Mouse (Mus musculus) CD8-positive naive resting alpha-beta T cell, adult 2 months (primary cell): ENCODE data around the gene Brox.
A peak's percentile ranks its signal among the peaks of the same experiment; 100 is the strongest.

Source experiments
- DNase-seq, 2 experiments: peaks; one replicate each; pipeline ENCODE4 v3.0.0; 2022; ENCODE audit warnings: low read depth in 2 of 2, low spot score in 2 of 2

Brox gene

GRCm38 (mm10) chr1:183272867-183273818, 23.9 kb downstream of the Brox start:
- peak; percentile 2 to 12 for DNase-seq

GRCm38 (mm10) chr1:183267666-183268065, 29.4 kb downstream of the Brox start:
- no peak for DNase-seq

GRCm38 (mm10) chr1:183265921-183266467, 31.1 kb downstream of the Brox start:
- peak; percentile 18 to 53 for DNase-seq

- DNase-seq, result no peak
Observed at GRCm38 (mm10) chr1:183264145-183265008, 32.7 kb downstream of the Brox start.

GRCm38 (mm10) chr1:183252574-183252973, 44.5 kb downstream of the Brox start:
- DNase-seq, result no peak

GRCm38 (mm10) chr1:183251818-183252217, 45.3 kb downstream of the Brox start:
- DNase-seq, result no peak

- DNase-seq, result no peak
Observed at GRCm38 (mm10) chr1:183250612-183251011, 46.5 kb downstream of the Brox start.

GRCm38 (mm10) chr1:183248144-183248543, 48.9 kb downstream of the Brox start:
- DNase-seq, result no peak

- DNase-seq, result no peak
Observed at GRCm38 (mm10) chr1:183243293-183243692, 53.8 kb downstream of the Brox start.

GRCm38 (mm10) chr1:183237901-183238300, 59.2 kb downstream of the Brox start:
- DNase-seq, result peak; percentile 5 to 30

- no peak for DNase-seq
Observed at GRCm38 (mm10) chr1:183236460-183236859, 60.6 kb downstream of the Brox start.

GRCm38 (mm10) chr1:183233679-183234174, 63.3 kb downstream of the Brox start:
- no peak for DNase-seq

- DNase-seq, result no peak
Observed at GRCm38 (mm10) chr1:183232985-183233678, 63.9 kb downstream of the Brox start.

GRCm38 (mm10) chr1:183227469-183227868, 69.6 kb downstream of the Brox start:
- DNase-seq, result no peak
